Mouse (Mus musculus): ENCODE results near the gene Nek5.
A peak's percentile ranks its signal among the peaks of the same experiment; 100 is the strongest.

Nek5 gene

DNA sequence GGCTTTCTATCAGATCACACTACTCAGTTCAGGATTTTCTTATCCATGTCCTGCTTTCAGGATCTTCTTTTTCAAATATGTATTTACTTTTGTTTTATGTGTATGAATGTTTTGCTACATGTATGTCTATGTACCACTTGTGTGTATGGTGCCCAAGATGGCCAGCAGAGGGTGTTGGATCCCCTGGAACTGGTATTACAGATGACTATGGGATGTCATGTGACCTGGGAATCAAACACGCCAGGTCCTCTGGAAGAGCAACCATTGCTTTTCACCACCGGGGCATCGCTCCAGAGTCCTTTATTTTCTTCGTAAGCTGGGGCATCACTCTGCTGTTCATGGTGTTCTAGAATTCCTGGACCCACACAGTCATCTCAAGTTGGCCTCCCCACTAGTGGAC lies 35.6 kb downstream of the Nek5 start:
- DNase-seq (ENCODE audit: low read depth, low spot score) = no peak

DNA sequence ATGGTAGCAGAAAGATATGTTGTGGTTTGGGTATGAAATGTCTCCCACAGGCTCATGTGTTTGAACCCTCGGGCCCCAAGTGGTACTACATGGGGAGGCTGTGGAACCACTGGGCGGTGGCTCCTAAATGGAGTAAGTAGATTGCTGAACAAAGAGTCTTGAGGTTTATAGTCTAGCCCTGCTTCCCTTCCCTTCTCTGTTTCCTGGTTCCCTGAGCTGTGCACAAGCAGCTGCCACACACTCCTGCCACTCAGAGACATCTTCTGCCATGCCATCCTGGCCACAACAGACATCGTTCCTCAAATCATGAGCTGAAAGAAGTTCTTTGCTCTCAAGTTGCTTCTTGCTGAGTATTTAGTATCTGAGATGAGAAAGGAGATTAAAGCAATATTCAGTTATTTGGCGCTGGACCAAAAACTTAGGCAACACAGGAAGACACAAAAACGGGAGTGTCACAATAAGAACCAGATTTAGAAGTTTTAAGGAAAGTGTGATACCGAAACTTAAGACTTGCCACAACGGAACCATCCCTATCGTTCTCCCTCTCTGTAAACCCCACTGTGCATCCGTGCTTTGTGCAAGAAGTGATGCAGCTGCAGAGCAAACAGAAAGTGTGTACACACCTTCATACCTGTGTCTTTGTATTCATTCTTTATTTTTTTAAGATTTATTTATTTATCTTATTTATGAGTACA lies 45.4 kb downstream of the Nek5 start:
- no peak for DNase-seq (ENCODE audit: low read depth, low spot score)

DNA sequence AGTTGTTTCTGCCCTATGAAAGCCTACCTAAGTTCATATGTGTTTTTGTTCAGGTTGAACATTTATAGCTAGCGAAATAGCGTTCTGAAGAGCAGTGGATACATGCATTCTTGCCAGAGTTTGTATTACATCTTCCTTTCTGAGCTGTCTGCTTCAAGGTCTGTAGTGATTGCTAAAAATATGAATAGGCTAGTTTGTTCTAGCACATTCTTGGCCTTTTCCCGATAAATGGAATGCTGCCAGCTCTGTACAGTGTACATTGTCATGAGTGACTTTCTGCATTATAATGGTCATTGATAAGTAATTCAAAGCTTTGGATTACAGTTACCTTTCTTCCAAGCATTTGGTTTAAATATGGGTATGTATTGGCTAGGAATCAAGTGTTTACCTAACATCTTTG lies 63.7 kb downstream of the Nek5 start:
- no peak for DNase-seq (ENCODE audit: low read depth, low spot score)

DNA sequence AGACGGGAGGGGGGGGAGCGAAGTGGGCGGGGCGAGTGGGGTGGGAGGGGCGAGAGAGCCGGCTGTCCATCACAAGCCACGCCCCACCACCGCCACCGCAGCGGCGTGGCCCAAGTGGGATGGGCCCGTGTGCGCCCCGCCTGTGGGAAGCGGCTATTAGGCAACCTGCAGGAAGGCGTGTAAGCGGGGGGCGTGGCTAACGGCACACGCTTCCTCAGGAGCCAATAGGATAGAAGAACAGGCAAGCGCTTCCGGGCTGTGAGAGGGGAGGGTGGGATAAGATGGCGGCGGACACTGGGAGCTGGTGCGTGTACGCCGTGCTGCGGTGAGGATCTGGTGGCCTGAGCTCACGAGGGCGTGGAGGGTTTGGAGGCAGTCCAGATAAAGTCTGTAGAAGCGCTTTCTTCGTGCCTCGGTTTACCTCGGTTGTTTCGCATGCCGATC lies 64.4 kb downstream of the Nek5 start, which contains the start of gene Alg11:
Alg11 (plus strand) TSS at position 276 of the 444 bp plus-strand sequence.
- peak; percentile 98 for DNase-seq (ENCODE audit: low read depth, low spot score)

DNA sequence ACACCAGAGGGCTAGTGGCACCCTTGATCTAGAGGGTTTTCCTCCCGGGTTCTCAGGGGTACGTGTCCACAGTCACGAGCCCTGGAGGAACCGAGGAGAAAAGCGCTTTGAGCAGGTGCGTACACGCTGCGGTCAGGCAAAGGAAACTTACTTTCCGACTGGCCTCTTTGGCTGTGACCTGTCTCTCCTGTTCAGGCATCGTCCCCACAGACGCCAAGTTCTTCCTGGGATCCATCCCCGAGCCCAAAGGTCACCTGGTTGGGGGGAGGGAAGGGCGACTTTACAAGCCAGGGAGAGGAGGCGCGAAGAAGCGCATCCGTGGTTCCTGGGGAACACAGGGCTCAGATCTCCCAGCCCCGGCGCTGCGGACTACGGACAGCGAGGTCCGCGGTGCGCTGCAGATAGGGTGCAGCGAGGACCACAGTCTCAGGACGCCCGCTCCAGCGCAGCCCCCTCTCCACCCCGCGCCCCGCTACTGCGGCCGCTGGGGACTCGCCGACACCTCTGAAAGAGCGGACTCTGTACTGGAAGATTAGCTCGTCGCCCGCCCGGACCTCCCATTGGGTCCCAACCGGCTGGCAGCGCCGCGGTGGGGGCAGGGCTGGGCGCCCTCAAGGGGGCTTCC lies 64.9 kb downstream of the Nek5 start, which contains the start of gene Atp7b:
Atp7b (minus strand) TSS at position 485 of the 625 bp plus-strand sequence.
- peak; percentile 5 for DNase-seq (ENCODE audit: low read depth, low spot score)

DNA sequence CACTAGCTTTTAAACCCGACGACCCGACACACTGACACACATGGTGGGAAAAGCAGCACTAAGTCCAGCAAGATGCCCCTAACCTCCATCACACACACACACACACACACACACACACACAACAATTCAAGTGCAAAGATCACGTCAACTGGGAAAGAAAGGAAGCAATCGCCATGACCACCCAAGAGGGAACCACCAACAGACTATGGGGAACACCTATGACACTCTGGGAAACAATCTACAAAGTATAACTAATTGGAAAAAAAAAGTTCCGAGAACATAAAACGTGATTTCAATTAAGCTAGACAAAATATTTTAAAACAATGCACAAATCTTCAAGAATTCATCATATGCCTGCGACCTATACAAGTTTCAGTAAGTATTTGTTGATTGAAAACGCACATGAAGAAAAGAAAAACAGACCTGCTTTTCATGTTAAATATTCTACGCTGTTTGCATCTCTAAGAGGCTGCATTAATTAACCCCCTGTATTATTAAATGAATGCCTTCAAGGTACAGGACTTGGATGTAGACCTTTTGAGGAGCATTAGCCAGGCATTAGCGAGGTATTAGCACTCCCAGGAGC lies 65.6 kb downstream of the Nek5 start:
- no peak for DNase-seq (ENCODE audit: low read depth, low spot score)

DNA sequence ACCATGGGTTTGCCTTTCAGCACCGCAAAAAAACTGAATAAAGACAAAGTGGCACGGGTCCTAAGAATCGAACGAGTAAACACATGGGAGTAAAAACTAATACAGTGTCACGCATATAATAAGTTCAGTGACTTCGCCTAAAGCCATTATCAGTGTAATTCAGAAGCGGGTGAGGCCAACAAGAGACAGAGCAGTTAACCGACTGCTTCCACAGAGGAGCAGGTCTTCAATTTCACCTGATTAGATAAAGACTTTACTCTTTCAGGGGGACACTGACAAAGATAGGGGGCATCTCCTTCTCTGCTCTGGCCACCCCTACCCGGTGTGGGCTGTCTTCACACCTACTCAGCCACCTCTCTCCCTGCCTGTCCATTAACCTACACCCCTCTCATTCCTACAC lies 66.5 kb downstream of the Nek5 start:
- no peak for DNase-seq (ENCODE audit: low read depth, low spot score)

DNA sequence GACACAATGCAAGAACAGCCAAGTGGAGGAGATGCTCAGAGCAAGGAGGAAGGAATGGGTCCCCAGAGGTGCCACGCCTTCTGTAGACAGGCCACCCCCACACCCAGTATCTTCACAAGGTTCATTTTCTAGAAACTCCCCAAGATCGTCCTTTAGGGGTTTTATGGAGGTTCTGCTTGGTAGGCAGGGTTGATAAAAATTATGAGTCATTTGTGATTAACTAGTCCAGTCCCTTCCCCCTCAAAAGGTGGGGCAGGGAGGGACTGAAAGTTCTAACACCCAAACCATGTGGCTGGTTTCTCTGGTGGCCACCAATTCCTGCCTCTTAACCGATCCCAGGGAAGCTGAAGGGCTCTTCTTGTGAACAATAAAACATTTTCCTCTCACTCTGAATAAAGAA lies 68.0 kb downstream of the Nek5 start:
- no peak for DNase-seq (ENCODE audit: low read depth, low spot score)

DNA sequence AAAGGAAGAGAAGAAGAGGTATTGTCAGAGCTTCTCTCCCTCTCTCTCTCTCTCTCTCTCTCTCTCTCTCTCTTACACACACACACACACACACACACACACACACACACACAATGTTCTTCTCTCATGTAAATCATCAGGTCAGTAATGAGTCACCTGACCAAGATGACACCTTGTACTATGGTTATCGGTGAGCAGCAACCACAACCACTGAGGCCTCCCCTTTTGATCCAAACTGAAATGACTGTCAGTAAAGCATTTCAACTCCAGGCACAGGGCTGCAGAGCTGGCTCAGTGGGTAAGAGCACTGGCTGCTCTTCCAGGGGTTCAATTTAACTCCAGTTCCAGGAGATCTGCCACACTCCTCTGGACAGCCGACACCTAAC lies 69.4 kb downstream of the Nek5 start:
- DNase-seq (ENCODE audit: low read depth, low spot score) = no peak

DNA sequence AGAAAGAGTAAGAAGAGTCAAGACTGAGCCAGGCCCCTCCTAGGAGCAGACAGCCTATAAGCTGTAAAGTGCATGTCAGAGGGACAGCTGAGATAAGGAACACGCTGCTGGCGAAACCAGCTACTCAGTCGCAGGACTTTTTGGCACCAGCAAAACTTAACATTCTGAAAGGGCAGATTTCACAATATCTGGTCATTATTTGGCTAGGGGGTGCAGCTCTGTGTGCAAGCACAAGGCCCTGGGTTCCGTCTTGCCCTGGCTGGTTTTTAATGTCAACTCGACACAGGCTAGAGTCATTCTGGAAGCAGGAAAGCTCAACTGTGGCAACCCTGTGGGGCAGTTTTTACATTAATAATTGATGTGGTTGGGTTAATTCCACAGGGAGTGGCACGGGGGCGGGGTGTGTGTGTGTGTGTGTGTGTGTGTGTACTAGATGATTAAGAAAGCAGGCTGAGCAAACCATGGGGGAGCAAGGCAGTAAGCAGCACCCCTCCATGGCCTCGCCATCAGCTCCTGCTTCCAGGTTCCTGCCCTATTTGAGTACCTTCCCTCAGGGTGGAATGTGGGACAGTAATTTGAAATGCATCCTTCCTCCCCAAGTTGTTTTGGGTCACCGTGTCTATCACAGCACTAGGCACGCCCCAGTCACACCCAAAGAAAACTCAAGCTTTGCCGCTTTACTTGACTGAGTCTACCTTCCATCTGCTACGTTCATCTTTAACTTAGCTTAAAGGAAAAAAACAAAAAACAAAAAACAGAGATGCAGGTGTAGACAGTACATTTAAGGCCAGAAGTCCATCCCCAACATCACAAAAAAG lies 70.0 kb downstream of the Nek5 start:
- no peak for DNase-seq (ENCODE audit: low read depth, low spot score)

DNA sequence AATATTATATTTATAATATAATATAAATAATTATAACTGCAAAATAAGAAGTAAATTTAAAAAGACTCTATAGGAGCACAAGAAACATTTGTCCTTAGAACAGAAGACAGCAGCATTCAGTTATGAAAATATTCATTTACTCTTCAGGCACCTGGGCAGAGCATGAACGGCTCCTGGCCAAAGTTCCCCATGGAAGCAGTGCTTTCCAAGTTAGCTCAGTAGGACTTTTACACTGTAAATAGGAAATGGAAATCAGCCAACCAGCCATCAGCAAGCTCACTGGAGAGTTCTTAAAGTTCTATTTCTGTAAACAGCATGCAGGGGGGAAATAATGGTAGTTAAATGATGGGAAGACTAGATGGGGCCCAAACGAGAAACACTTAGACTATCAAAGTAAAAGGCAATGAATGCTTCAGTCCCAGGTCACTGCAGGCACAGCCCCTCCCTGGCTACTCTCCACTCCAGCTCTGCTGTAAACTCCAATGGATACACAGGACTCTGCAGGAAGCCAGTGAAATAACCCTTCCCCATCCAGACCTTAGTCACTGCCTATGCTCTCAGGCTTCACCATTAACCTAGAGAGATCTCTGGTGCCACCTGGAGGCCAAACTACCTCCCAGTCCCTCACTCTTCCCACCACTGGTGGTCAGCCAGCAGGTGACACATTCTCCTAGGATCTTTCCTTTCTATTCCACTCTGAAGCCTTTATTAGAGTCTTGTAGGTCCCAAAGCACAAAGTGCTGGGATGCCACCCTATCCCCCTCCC lies 77.0 kb downstream of the Nek5 start:
- DNase-seq (ENCODE audit: low read depth, low spot score) = no peak

DNA sequence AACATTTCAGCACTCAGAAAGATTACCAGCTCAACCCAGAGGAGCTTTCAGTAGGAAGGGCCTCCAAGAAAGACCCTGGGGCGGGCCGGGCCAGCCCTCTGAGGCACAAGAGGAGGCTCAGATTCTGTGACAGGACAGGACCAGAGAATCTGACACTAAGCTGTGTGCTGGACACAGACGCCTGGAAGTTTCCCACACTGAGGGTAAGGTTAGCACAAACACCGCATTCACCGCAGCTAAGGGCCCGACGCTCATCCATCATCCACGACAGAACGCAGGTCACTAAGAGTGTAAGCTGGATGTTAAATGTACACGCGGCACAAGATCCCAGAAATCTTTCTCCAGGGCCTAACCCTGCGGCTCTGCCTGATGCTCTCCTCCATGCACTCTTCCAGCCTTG lies 81.1 kb downstream of the Nek5 start:
- DNase-seq (ENCODE audit: low read depth, low spot score) = no peak

DNA sequence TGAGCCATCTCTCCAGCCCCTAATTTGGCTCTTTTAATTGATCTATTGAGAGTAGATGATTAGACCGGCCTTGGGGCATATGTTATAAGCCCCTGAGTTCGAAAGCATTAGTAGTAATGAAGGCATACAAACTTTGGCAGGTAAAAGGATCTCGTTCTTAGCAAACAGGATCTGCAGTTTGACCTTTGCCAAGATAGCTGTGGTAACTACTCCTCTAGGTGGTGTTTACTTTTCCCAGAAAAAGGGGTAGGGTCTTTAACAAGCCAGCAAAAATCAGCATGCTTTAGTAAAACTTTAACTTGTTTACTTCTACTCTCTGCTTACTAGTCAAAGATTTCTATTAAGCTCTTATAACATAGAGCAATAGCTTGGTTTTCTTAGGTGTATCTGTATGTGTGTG lies 82.3 kb downstream of the Nek5 start:
- no peak for DNase-seq (ENCODE audit: low read depth, low spot score)

DNA sequence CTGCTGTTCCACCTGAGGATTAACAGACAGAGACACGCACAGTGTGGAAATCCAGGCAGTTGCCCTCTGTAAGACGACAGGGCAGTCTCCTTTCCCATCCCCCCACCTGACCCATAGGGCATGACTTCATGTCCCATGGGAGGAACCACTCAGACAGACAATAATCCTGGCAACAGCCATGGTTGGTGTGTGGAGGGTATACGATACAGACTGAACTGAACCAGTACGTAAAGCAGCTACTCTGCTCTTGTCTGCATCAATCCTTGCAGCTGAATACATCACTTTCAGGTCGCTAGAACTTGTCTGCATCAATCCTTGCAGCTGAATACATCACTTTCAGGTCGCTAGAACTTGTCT lies 84.7 kb downstream of the Nek5 start:
- no peak for DNase-seq (ENCODE audit: low read depth, low spot score)

DNA sequence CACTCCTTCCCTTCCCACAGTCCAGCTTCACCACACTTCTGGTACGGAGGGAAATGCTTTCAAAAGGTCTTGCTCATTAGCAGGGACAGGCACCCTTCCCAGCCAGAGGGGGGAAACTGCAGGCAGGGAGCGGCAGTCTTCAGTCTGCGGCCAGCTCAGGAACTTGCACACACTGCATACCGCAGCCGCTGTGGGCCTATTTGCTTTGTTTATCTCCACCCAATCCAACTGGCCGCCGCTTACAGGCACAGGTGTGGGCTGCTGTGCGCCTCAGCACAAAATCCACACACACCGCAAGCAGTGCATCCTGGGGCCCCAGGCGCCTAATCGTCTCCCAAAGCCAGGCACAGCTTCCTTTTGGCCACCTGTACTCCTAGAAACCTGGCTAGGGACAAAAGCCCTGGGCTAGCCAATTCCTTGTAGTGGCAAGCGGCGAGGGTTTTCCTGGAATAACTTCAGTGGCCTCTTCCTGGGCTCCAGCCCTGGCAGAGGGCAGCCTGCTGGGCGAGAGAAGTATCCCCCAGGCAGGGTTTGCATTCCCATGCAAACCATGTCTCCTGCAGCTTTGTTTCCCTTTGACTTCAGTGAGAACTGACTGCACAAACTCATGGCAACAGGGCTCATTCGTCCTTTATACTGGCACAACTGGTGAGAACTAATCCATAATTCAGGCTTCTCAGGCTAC lies 85.2 kb downstream of the Nek5 start:
- no peak for DNase-seq (ENCODE audit: low read depth, low spot score)

DNA sequence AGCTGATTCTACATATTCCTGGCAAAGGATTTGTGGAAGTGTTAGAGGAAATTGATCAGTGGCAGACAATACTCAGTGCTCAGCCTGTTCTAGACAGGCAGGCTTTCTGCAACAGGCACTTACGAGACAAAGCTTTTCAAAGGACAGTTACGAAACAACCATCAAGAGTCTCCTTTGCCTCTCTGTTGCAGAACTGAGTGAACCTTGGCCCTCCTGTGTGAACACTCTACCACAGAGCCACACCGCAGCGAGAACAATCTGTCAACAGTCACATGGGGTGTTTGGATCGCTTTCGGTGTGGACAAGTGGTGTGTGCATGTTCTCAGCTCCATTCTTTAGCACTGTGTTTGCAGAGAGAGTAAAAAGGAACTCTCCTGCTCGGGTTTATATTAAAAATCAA lies 87.8 kb downstream of the Nek5 start:
- no peak for DNase-seq (ENCODE audit: low read depth, low spot score)

DNA sequence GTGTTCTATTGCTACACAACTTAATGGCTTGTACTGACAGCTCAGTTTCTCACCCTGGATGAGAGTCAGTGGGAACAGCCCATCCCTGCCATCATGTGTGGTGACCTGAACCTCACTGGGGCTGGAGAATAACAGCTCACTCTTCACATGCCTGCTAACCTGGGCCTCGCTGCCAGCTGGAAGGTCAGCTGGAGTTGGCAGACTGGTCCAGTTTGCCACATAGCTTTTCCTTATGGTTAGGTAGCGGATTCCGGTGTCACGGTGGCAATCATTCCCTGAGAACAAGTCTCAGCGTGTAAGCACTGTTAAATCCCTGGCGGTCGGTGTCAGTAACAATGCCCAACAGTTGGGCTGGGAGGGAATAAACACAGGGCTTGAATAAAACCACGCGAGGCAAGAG lies 88.7 kb downstream of the Nek5 start:
- no peak for DNase-seq (ENCODE audit: low read depth, low spot score)

DNA sequence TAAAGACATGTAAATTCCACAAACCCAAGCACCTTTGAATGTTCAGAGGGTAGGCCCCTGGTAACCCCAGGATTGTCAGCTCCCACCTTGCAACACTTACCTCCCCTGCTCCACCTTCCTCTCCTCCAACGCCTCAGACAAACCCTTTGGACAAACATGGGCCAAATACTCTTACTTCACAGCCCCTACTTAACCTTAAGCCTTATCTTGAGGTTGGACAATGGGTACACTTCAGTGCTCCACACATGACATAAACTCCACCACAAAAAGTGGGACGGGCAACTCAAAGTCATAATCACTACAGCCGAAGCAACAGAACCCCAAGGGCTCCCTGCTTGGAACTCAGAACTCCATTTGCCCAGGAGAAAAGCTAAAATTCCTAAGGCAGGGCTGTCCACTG lies 93.9 kb downstream of the Nek5 start:
- no peak for DNase-seq (ENCODE audit: low read depth, low spot score)

DNA sequence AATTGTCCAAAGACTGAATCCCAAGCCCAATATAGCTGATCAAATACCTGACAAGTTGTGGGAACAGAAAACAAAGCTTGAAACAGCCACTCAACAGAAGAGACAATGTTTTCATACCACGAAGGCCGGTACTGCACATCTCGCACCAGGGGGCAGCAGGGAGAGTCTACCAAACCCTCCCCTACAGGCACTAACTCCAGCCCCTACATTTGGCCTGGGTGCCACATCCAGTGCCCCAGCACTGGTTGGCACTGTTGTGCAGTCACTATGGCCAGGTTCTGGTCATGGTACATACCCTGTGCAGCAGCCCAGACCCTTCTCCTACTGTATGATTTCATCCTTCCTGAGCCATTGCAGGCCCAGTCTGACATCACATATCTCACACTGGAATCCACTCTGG lies 95.9 kb downstream of the Nek5 start:
- no peak for DNase-seq (ENCODE audit: low read depth, low spot score)

DNA sequence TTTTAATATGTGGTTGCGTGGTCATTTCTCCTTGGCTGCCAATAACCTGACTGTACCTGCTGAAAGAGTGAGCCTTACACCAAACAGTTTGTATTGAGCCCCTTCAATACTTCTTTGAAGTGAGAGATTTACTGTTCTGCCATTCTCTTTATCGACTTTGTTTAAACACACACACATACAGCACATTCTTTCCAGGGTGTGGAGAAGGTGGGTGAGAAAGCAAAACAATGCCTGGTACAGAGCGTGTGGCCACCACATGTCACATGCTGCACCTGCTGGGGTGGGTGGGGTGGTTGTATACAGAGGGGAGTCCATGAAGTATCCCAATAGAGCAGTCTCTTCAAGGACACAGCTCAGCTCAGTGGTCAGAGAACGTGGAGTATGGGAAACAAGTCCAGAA lies 99.6 kb downstream of the Nek5 start:
- DNase-seq (ENCODE audit: low read depth, low spot score) = no peak

Data from skeletal muscle tissue, adult 2 months (tissue).